Mouse (Mus musculus): ENCODE data around the gene Camk2n2. TPM values are rescaled to one million over a fixed set of nuclear protein-coding genes. Genes with fewer than 3 reads are reported as not detected.

Camk2n2 gene
- total and polyA plus RNA-seq, 3 experiments = 1.5 to 7.0 (median 2.0) TPM

GRCm38 (mm10) chr16:20610501-20611356 is 10.4 kb downstream of the Camk2n2 start (continued):
- TF ChIP-seq RAD21 (IDR thresholded peaks at IDR 0.05; ENCODE audit: low read depth, low read length) = no peak

- no peak for DNase-seq (ENCODE audit: extremely low read depth)
- no peak overlapping the region for H3K4me3 ChIP-seq (replicated peaks in 1 of 3; ENCODE audit: low read depth in 2 of 3, low read length in 2 of 3, poor library complexity in 1 of 3)
- no peak for TF ChIP-seq USF2 (conservative IDR thresholded peaks at IDR 0.05; ENCODE audit: low read depth, low read length)
- no peak for TF ChIP-seq ELF1 (IDR thresholded peaks at IDR 0.05; ENCODE audit: low read depth, low read length)
- TF ChIP-seq IRF4 (IDR thresholded peaks at IDR 0.05; ENCODE audit: low read depth, low read length) = no peak
- no peak for TF ChIP-seq SIN3A (IDR thresholded peaks at IDR 0.05; ENCODE audit: low read length)
- TF ChIP-seq NELFE (IDR thresholded peaks at IDR 0.05; ENCODE audit: low read depth, low read length) = no peak
- peaks cover 5 to 15% of the 10 kb centered on the region in 2 experiments for H3K4me1 ChIP-seq (ENCODE audit: control insufficient read depth in 1 of 2, insufficient read depth in 2 of 2)
- dilution Hi-C loops (cut with MboI; ENCODE audit: extremely low pct_ligation_motif_present, extremely low pct_unique_long_range_greater_than_20kb, low sequenced_read_pairs) (no loop called here), in situ Hi-C loops (cut with MboI; ENCODE audit: low pct_ligation_motif_present, low pct_unique_long_range_greater_than_20kb, low sequenced_read_pairs) (loop anchor here (5.0 kb wide), 1 partner anchor 37 kb away; no protein-coding TSS in a partner anchor)
- H3K4me2 ChIP-seq (ENCODE audit: insufficient read depth, low read depth, poor library complexity, severe bottlenecking) = no peak overlapping the region
- H3K36me3 ChIP-seq (replicated peaks in 1 of 2; ENCODE audit: control insufficient read depth in 1 of 2, insufficient read depth in 1 of 2, low read length in 1 of 2) = peaks cover 41 to 58% of the 10 kb centered on the region in 2 experiments
- H3K27ac ChIP-seq (ENCODE audit: insufficient read depth, low read depth) = no peak overlapping the region
- H3K79me2 ChIP-seq (replicated peaks; ENCODE audit: control insufficient read depth, extremely low read depth, insufficient read depth, poor library complexity, severe bottlenecking) = peaks cover 4% of the 10 kb centered on the region
- H3K27me3 ChIP-seq (replicated peaks) = no peaks in the 10 kb centered on the region
- H3K9me3 ChIP-seq (replicated peaks; ENCODE audit: low read length) = no peaks in the 10 kb centered on the region
- H3K9ac ChIP-seq (ENCODE audit: insufficient read depth, low read depth) = no peak overlapping the region
Observed at GRCm38 (mm10) chr16:20604705-20605104, 16.4 kb downstream of the Camk2n2 start.

- Histone ChIP-seq H3K79me2 (replicated peaks; ENCODE audit: control insufficient read depth, extremely low read depth, insufficient read depth, poor library complexity, severe bottlenecking) (no peaks in the 10 kb centered on the region), H3K27ac (ENCODE audit: insufficient read depth, low read depth) (no peak overlapping the region), H3K4me1 (ENCODE audit: control insufficient read depth in 1 of 2, insufficient read depth in 2 of 2) (no peaks in the 10 kb centered on the region), H3K9me3 (replicated peaks; ENCODE audit: low read length) (no peaks in the 10 kb centered on the region), H3K4me3 (replicated peaks in 1 of 3; ENCODE audit: low read depth in 2 of 3, low read length in 2 of 3, poor library complexity in 1 of 3) (no peak overlapping the region), H3K9ac (ENCODE audit: insufficient read depth, low read depth) (no peak overlapping the region), H3K36me3 (replicated peaks in 1 of 2; ENCODE audit: control insufficient read depth in 1 of 2, insufficient read depth in 1 of 2, low read length in 1 of 2) (peaks cover 11 to 19% of the 10 kb centered on the region in 2 experiments), H3K27me3 (replicated peaks) (peaks cover 6% of the 10 kb centered on the region), H3K4me2 (ENCODE audit: insufficient read depth, low read depth, poor library complexity, severe bottlenecking) (no peak overlapping the region)
- dilution Hi-C loops (cut with MboI; ENCODE audit: extremely low pct_ligation_motif_present, extremely low pct_unique_long_range_greater_than_20kb, low sequenced_read_pairs) = no loop called here
- TF ChIP-seq TCF12 (IDR thresholded peaks at IDR 0.05; ENCODE audit: low read depth, low read length) (no peak), ZC3H11A (IDR thresholded peaks at IDR 0.05; ENCODE audit: low read depth, low read length) (no peak), IRF4 (IDR thresholded peaks at IDR 0.05; ENCODE audit: low read depth, low read length) (no peak)
- in situ Hi-C loops (cut with MboI; ENCODE audit: low pct_ligation_motif_present, low pct_unique_long_range_greater_than_20kb, low sequenced_read_pairs) = loop anchor here (5.0 kb wide), 1 partner anchor 33 kb away; no protein-coding TSS in a partner anchor
- DNase-seq (ENCODE audit: extremely low read depth) = no peak
Observed at GRCm38 (mm10) chr16:20600511-20600910, 20.6 kb downstream of the Camk2n2 start.

Data from CH12.LX (cell line).